ENCODE assay signal across 9 mouse cellular contexts in genomic region chr3:138029351-138029750, GRCm38 (mm10). TPM values are rescaled to one million over a fixed set of nuclear protein-coding genes. Genes with fewer than 3 reads are reported as not detected.
DNase-seq lines count a peak whose midpoint lies in the region; ATAC-seq and TF ChIP-seq lines count a peak whose summit lies in the region.
"Had no signal": no experiment of that assay in that cellular context is flagged by ENCODE, and none has a peak within 500 bp of the region (broad histone marks: within the 10 kb centered on the region; RNA-seq: fewer than 3 reads in every experiment).

No protein-coding gene starts in this region.

- intact Hi-C loops in left cerebral cortex, adult 2 months (cut with DNase I): no loop called here
- intact Hi-C loops in left cerebral cortex, postnatal 10 days (cut with DNase I): no loop called here

- peak; percentile 20 to 41 for DNase-seq in left cerebral cortex, adult 2 months (ENCODE audit: extremely low spot score in 1 of 2, low spot score in 2 of 2)
- DNase-seq in left cerebral cortex, postnatal 10 days (ENCODE audit: extremely low spot score in 1 of 2, low spot score in 2 of 2): no peak
- peak; percentile 78 for DNase-seq in adrenal gland, adult 8-10 months
- DNase-seq in cerebellum, postnatal 14 days: peak; percentile 85 to 89
- DNase-seq in kidney, postnatal 36 days: peak; percentile 48 to 65
- DNase-seq: thymus, postnatal 14 days had no signal

- TF ChIP-seq CTCF in left cerebral cortex, adult 2 months (IDR thresholded peaks at IDR 0.05): no peak

- H3K4me3 ChIP-seq in left cerebral cortex, adult 2 months: no peak overlapping the region
- H3K4me3 ChIP-seq: neural tube, embryonic 12.5 days had no signal

- ATAC-seq in CD4-positive, CD25-positive, alpha-beta regulatory T cell, adult 4 months: no peak
- no peak for ATAC-seq in inflammation-experienced regulatory T-cells, adult 6 months

- no peak overlapping the region for H3K27ac ChIP-seq in left cerebral cortex, adult 2 months
- H3K27ac ChIP-seq: neural tube, embryonic 12.5 days had no signal

RNA-seq across cellular contexts. Expression of gene 1110002E22Rik, which starts 35.5 kb away (rescaled TPM):
- total RNA-seq in left cerebral cortex, adult 2 months (2021): 1 to 10 TPM; 2.9 to 3.0 TPM
- total RNA-seq in left cerebral cortex, postnatal 10 days (2021): 1 to 10 TPM; 1.7 to 3.9 TPM
- under 1 TPM; 0.03 to 0.07 (median 0.04) TPM for total RNA-seq in adrenal gland, adult 8-10 months (2022)
- not detected for polyA plus RNA-seq in CD4-positive, CD25-positive, alpha-beta regulatory T cell, adult 4 months (2017; shearing (Covaris generic))
- not detected for polyA plus RNA-seq in inflammation-experienced regulatory T-cells, adult 6 months (2017; shearing (Covaris generic))

RNA-seq across cellular contexts. Expression of gene Gm5105, which starts 37.8 kb away (rescaled TPM):
- under 1 TPM; 0.28 to 0.34 TPM for total RNA-seq in left cerebral cortex, adult 2 months (2021)
- not detected for total RNA-seq in left cerebral cortex, postnatal 10 days (2021)
- under 1 TPM in 1 of 4 experiments, not detected in 3; 0.30 TPM for total RNA-seq in adrenal gland, adult 8-10 months (2022)
- not detected for polyA plus RNA-seq in CD4-positive, CD25-positive, alpha-beta regulatory T cell, adult 4 months (2017; shearing (Covaris generic))
- not detected for polyA plus RNA-seq in inflammation-experienced regulatory T-cells, adult 6 months (2017; shearing (Covaris generic))
- polyA plus RNA-seq: neural tube, embryonic 12.5 days had no signal

RNA-seq across cellular contexts. Expression of gene Dapp1, which starts 48.0 kb away (rescaled TPM):
- 1 to 10 TPM; 2.6 to 3.4 TPM for total RNA-seq in left cerebral cortex, adult 2 months (2021)
- total RNA-seq in left cerebral cortex, postnatal 10 days (2021): 1 to 10 TPM; 2.4 to 4.0 TPM
- 10 to 100 TPM in 1 of 4 experiments, 1 to 10 TPM in 3; 3.9 to 11.2 (median 7.0) TPM for total RNA-seq in adrenal gland, adult 8-10 months (2022)
- polyA plus RNA-seq in CD4-positive, CD25-positive, alpha-beta regulatory T cell, adult 4 months (2017; shearing (Covaris generic)): 10 to 100 TPM; 74.5 to 78.4 TPM
- polyA plus RNA-seq in inflammation-experienced regulatory T-cells, adult 6 months (2017; shearing (Covaris generic)): 10 to 100 TPM; 74.8 to 86.0 (median 84.5) TPM

Comparison
In these comparisons a context has a peak if more than half of its experiments do, and no peak if none do; other contexts are left out.
1. DNase-seq: peak in left cerebral cortex, adult 2 months (2 of 2), adrenal gland, adult 8-10 months (single experiment), cerebellum, postnatal 14 days (2 of 2) and kidney, postnatal 36 days (2 of 2); none in left cerebral cortex, postnatal 10 days (0 of 2).